Mouse (Mus musculus) kidney, adult 2 months (tissue): ENCODE measurements around the gene Ywhaq.

Source experiments
- CTCF ChIP-seq: fragments of 200-500 bp; conservative IDR thresholded peaks from 2 replicates; pipeline ENCODE4 v1.5.1; 2011; ENCODE audit warnings: low read depth, mild to moderate bottlenecking, control low read depth, low read length, moderate library complexity, mixed read lengths; ENCODE audit not compliant: insufficient read depth, insufficient read length
- POLR2A ChIP-seq: fragments of 200-500 bp; IDR thresholded peaks from one replicate; pipeline ENCODE4 v1.6.1; 2011; ENCODE audit warnings: low read depth, low read length, control low read depth

GRCm38 (mm10) chr12:21443783-21444182 is 26.3 kb upstream of the Ywhaq start:
- no peak for TF ChIP-seq CTCF
- TF ChIP-seq POLR2A, result no peak
